Mouse (Mus musculus) WW6 (cell line): ENCODE measurements around the gene Slc1a3.
"Not testable (repeated sequence)": the region's sequence is repeated elsewhere in the genome, so short reads cannot be mapped to it uniquely, and the experiment has no call there.

Experiments
- DNase-seq: peaks from one replicate; pipeline ENCODE4 v3.0.0-alpha.2; 2013; ENCODE audit warnings: low read depth, low spot score

The Slc1a3 gene

GRCm38 (mm10) chr15:8706613-8707012 is 4.0 kb downstream of the Slc1a3 start:
- no peak for DNase-seq

- no peak for DNase-seq
These were observed 4.4 kb downstream of the Slc1a3 start for GRCm38 (mm10) chr15:8706178-8706577.

GRCm38 (mm10) chr15:8705560-8705959 is 5.0 kb downstream of the Slc1a3 start:
- not testable (repeated sequence) for DNase-seq

GRCm38 (mm10) chr15:8697976-8698375 is 12.6 kb downstream of the Slc1a3 start:
- no peak for DNase-seq

- DNase-seq, result no peak
These were observed 13.1 kb downstream of the Slc1a3 start for GRCm38 (mm10) chr15:8697500-8697899.

- not testable (repeated sequence) for DNase-seq
These were observed 20.4 kb downstream of the Slc1a3 start for GRCm38 (mm10) chr15:8690141-8690540.

- DNase-seq, result no peak
These were observed 23.7 kb downstream of the Slc1a3 start for GRCm38 (mm10) chr15:8686846-8687245.

- DNase-seq, result no peak
These were observed 25.1 kb downstream of the Slc1a3 start for GRCm38 (mm10) chr15:8685506-8685905.

GRCm38 (mm10) chr15:8684263-8684662 is 26.3 kb downstream of the Slc1a3 start:
- no peak for DNase-seq

GRCm38 (mm10) chr15:8682871-8683270 is 27.7 kb downstream of the Slc1a3 start:
- no peak for DNase-seq

- DNase-seq, result no peak
These were observed 28.1 kb downstream of the Slc1a3 start for GRCm38 (mm10) chr15:8682421-8682820.

- DNase-seq, result no peak
These were observed 28.6 kb downstream of the Slc1a3 start for GRCm38 (mm10) chr15:8681971-8682370.

GRCm38 (mm10) chr15:8681009-8681408 is 29.6 kb downstream of the Slc1a3 start:
- no peak for DNase-seq

- no peak for DNase-seq
These were observed 33.6 kb downstream of the Slc1a3 start for GRCm38 (mm10) chr15:8676959-8677358.

- DNase-seq, result no peak
These were observed 34.3 kb downstream of the Slc1a3 start for GRCm38 (mm10) chr15:8676211-8676691.

GRCm38 (mm10) chr15:8675616-8676015 is 34.9 kb downstream of the Slc1a3 start:
- DNase-seq, result no peak

GRCm38 (mm10) chr15:8672532-8672931 is 38.0 kb downstream of the Slc1a3 start:
- no peak for DNase-seq

GRCm38 (mm10) chr15:8667849-8668522 is 42.6 kb downstream of the Slc1a3 start:
- DNase-seq, result no peak

GRCm38 (mm10) chr15:8665675-8666350 is 44.8 kb downstream of the Slc1a3 start:
- DNase-seq, result no peak

- DNase-seq, result no peak
These were observed 47.0 kb downstream of the Slc1a3 start for GRCm38 (mm10) chr15:8663348-8664099.

- no peak for DNase-seq
These were observed 48.7 kb downstream of the Slc1a3 start for GRCm38 (mm10) chr15:8661856-8662255.

GRCm38 (mm10) chr15:8659977-8660376 is 50.6 kb downstream of the Slc1a3 start:
- DNase-seq, result no peak
